Mouse (Mus musculus) central nervous system, embryonic 18 days (tissue): ENCODE results near the gene Slc6a19. TPM values are rescaled to one million over a fixed set of nuclear protein-coding genes. Genes with fewer than 3 reads are reported as not detected.

Source experiments
- polyA plus RNA-seq: library from polyadenylated mRNA; depleted of rRNA; stranded (reverse); fragments of >200 nt; gene quantifications from 2 replicates; pipeline ENCODE4 v1.2.3, GENCODE M21; 2012; rRNA removed

Gene Slc6a19
- 0.22 and 0.48 TPM in 2 replicates for polyA plus RNA-seq

GRCm38 (mm10) chr13:73704694-73705325 lies at the start of gene Slc6a19:
Gene Slc6a19 (minus strand): TSS chr13:73704865.

GRCm38 (mm10) chr13:73732742-73733700 lies 28.4 kb upstream of the Slc6a19 start, which contains the start of gene Slc12a7:
Gene Slc12a7 (plus strand): TSS chr13:73733094.

GRCm38 (mm10) chr13:73677853-73678252 lies 26.8 kb downstream of the Slc6a19 start, which contains the start of gene Slc6a18:
Gene Slc6a18 (minus strand): TSS chr13:73678023.

Other genes with a start within 250 kb of the Slc6a19 start
- 105 and 109 TPM in 2 replicates for gene Lpcat1, start 237.7 kb downstream of the Slc6a19 start, polyA plus RNA-seq
- gene Slc6a3, start 168.1 kb downstream of the Slc6a19 start, polyA plus RNA-seq = 3.5 and 3.7 TPM in 2 replicates
- gene Clptm1l, start 100.9 kb downstream of the Slc6a19 start, polyA plus RNA-seq = 137 and 138 TPM in 2 replicates
- gene Tert, start 78.0 kb downstream of the Slc6a19 start, polyA plus RNA-seq = 14.6 and 14.8 TPM in 2 replicates
- not detected in 2 replicates for gene Slc6a18, start 26.8 kb downstream of the Slc6a19 start, polyA plus RNA-seq
- gene Slc12a7, start 28.2 kb upstream of the Slc6a19 start, polyA plus RNA-seq = 11.9 and 13.4 TPM in 2 replicates
- 23.4 and 25.7 TPM in 2 replicates for gene Nkd2, start 142.8 kb upstream of the Slc6a19 start, polyA plus RNA-seq
- gene Trip13, start 232.9 kb upstream of the Slc6a19 start, polyA plus RNA-seq = 7.1 and 8.0 TPM in 2 replicates
- gene Brd9, start 232.9 kb upstream of the Slc6a19 start, polyA plus RNA-seq = 150 and 154 TPM in 2 replicates